Mouse (Mus musculus) Muller cell, postnatal 12 days (primary cell): Measurements from ENCODE around the gene Fam163a.
A peak's percentile ranks its signal among the peaks of the same experiment; 100 is the strongest.

ENCODE experiments used
- DNase-seq: peaks from one replicate; pipeline ENCODE4 v3.0.0-alpha.2; 2015; ENCODE audit errors: inconsistent ontology term

Fam163a gene

DNA sequence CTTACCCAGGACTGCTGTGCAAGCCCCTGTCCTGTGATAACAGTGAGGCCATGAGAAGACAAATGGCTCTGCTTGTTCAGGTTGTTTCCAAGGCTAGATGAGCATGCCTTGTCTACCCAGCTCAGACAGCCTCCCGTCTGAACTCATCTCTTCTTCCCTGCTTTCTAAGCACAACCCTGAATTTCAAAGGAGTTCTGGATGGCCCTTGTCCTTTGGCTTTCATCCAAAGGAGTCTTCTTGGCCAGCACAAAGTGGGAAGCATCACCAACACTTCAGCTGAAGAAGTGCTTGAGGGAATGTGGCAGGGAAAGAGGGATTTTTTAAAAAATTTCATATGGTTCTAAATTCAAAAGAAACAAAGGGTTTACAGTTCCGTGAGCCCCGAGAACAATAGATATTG, 3.8 kb downstream of the Fam163a start:
- DNase-seq = no peak

DNA sequence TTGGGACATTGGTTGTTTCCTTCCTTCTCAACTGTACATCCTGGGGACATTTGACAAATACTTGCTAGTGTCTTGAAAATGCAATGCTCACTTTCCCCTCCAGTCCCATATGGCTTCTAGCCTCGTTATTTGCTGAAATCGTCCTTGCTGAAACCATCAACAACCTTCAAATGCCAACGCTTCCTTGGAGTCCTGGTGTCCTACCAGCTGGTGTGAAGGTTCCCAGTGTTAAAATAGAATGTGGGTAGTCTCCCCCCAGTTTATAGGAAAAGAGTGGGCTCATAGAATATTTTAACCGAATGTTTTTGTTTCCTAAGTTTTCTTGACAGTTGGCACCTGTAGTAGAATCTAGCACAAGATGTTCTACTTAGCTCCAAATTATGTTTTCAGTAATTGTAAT, 7.2 kb downstream of the Fam163a start:
- no peak for DNase-seq

GRCm38 (mm10) chr1:156193292-156193691, 11.5 kb downstream of the Fam163a start:
- DNase-seq = no peak

GRCm38 (mm10) chr1:156192853-156193252, 12.0 kb downstream of the Fam163a start:
- no peak for DNase-seq

GRCm38 (mm10) chr1:156186646-156187045, 18.2 kb downstream of the Fam163a start:
- no peak for DNase-seq

- peak; percentile 32 for DNase-seq
These were observed 20.7 kb downstream of the Fam163a start for GRCm38 (mm10) chr1:156184158-156184571.

DNA sequence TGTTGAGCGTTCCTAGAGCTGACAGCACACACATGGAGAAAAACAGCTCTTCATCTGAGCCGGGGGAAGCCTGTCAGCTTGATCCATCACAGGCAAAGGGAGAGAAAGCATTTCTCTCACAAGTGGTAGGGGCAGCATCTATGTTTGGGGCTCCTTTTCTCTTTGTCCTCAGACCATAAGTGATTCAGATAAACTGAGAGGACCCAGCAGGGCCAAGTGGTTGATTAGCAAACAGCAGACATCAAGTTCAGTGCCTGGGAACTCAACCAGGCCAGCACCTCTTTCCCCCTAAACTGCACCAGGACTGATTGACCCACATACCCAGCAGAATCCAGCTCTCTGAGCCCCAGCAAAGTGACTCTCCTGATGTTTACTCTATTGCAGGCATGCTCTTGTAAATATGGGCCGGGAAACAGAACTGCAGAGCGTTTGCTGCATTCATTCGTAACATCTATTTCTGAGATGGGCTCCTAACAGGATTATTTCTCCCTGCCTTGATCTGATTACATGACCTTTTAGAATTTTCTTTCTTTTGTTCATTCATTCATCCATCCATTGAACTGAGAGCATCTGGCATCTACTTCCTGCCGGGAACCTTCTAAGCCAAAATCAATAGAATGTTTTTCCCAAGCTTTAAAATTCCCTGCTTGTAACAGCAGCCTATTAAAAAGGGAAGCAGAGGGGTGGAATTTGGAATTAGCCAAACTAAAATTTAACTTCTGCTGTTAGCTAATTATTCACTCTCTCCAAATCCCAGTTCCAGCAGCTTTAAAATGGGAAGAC, 21.5 kb downstream of the Fam163a start:
- peak; percentile 50 for DNase-seq

DNA sequence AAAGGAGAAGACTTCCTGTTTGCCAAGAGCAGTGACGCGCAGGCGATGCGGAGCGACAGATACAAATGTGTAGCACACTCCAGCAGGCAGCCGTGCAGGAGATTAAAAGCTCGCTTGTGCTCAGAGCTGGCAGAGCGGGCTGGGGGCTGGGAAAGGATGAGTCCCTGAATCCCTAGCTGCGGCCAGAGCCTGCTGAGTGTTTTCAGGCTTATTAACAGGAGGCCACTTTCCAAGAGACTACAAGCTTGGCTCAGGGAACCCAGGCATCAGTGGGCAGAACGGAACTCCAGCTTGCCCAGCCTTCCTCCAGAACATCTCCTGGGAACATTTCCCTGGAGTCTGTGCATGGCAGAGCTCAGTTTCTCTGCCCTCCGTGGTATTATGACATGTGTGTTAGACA, 25.0 kb downstream of the Fam163a start:
- peak; percentile 80 for DNase-seq

DNA sequence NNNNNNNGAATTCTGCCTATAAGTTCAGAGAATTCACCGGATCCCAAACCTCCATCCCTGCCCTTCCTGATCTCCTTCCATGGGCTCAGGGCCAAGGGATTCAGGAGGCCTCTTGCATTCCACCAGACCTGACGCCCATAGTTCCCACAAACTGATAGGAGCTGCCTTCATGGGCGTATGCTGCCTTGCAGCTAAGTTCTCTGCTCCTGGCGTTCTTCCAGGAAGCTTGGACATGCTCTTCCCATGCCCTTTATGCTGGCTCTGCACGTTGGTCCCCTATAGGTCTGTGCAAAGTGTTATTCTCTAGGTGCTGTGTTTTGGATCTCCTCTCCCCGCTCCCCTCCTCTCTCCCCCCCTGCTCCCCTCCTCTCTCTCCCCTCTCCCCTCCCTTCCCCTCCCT, 36.1 kb downstream of the Fam163a start:
- no peak for DNase-seq

DNA sequence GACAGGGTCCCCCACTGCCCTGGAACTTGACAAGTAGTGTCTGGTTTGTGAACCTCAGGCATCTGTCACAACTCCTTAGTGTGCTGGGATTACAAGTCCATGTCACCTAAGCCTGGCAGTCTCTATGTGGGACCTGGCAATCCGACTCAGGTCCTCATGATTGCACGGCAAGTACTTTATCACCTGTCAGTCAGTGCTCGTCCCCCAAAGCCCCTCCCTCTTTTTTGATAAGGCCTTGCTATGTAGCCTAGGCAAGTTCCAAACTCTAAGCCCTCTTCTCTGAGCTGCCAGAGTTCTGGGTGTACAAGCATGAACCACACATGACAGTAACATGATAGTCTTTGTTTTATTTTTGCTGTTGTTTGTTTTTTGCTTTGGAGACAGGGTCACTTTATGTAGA, 88.1 kb downstream of the Fam163a start:
- no peak for DNase-seq

DNA sequence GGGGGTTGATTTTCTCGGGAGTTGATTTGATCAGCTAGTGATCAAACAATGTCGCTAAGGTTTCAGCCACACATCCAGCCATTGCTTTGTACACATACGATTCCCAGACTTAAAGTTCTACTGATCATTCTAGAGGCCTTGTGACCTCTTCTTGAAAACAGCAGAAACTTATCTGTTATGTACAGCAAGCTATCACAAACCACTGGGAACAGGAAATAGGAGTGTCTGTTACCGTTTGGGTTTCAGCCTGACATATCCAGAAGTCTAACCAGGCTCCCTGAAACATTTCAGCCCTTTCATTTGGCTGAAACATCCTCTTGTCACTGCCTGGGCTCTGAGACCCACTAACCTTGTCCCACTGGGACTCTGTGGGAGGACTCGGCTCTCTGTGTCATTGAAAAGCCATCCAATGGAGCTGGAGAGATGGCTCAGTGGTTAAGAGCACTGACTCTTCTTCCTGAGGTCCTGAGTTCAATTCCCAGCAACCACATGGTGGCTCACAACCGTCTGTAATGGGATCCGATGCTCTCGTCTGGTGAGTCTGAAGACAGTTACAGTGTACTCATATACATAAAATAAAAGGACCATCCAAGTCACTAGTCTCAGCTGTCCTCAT, 90.8 kb downstream of the Fam163a start:
- no peak for DNase-seq

- no peak for DNase-seq
These were observed 92.7 kb downstream of the Fam163a start for GRCm38 (mm10) chr1:156112142-156112541.

GRCm38 (mm10) chr1:156111728-156112127, 93.1 kb downstream of the Fam163a start:
- DNase-seq = no peak

DNA sequence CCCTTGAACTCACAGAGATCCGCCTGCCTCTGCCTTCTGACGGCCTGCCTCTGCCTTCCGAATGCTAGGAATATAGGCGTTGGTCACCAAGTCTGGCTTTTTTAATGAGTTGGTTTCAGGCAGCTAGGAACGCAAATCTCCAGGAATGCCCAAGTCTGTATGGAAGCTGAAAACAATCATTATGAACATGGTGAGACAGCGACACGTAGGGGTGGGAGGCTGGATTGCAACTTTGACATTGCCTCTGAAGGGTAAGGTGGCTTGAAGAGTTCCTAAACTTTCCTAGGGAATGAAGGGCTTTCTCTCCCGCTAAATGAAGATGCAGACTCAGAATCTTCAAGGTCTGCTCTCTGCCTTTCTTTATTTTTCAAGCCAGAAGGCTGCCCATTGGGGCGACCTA, 93.7 kb downstream of the Fam163a start:
- no peak for DNase-seq

GRCm38 (mm10) chr1:156108400-156108799, 96.4 kb downstream of the Fam163a start:
- DNase-seq = peak; percentile 40

GRCm38 (mm10) chr1:156107424-156107823, 97.4 kb downstream of the Fam163a start:
- no peak for DNase-seq

GRCm38 (mm10) chr1:156105381-156105780, 99.4 kb downstream of the Fam163a start:
- no peak for DNase-seq

- DNase-seq = no peak
These were observed 101.1 kb downstream of the Fam163a start for GRCm38 (mm10) chr1:156103763-156104162.

GRCm38 (mm10) chr1:156091811-156092210, 113.0 kb downstream of the Fam163a start:
- DNase-seq = no peak

GRCm38 (mm10) chr1:156090042-156090441, 114.8 kb downstream of the Fam163a start:
- no peak for DNase-seq

DNA sequence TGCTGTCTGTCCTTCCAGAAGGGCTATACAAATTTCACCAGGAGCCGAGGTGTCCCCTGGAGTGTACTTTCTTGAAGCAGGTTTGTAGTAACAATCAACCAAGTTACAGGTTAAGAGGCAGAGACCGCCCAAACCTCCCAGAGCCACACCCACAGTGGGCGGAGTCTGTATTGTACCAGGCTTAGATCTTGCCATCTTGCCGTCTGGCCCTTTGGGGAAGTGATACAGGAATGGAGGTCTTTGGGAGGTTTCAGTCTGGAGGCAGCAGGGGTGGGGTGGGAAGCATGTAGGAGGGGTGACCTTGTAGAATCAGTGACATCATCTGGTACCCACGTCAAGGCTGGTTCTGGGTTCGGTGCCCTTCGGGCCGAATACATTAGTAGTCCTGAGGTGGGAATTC, 115.3 kb downstream of the Fam163a start:
- no peak for DNase-seq

GRCm38 (mm10) chr1:156087586-156087985, 117.2 kb downstream of the Fam163a start:
- no peak for DNase-seq

DNA sequence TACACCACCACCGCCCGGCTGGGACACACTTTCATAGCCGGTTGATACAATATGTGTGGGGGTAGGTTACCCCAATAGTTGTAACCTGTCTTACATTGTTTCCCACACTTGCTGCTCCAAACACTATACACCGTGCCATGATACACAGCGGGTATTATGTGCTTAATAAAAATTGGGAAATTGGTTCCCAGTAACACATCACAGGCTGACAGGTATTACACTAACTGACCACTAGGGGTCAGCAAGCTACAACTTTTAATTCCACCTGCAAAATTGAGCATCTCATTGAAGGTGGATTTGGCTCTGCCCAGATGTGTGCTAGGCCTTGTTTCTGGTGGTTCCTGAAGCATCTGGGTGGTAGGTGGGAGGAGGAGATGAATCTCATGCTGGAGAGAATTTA, 119.1 kb downstream of the Fam163a start:
- DNase-seq = peak; percentile 27
